Mouse (Mus musculus): ENCODE data around the gene 6430550D23Rik. TPM values are rescaled to one million over a fixed set of nuclear protein-coding genes. Genes with fewer than 3 reads are reported as not detected.

Gene 6430550D23Rik
- under 1 TPM; 0.10 to 0.61 TPM for total RNA-seq (2021)

DNA sequence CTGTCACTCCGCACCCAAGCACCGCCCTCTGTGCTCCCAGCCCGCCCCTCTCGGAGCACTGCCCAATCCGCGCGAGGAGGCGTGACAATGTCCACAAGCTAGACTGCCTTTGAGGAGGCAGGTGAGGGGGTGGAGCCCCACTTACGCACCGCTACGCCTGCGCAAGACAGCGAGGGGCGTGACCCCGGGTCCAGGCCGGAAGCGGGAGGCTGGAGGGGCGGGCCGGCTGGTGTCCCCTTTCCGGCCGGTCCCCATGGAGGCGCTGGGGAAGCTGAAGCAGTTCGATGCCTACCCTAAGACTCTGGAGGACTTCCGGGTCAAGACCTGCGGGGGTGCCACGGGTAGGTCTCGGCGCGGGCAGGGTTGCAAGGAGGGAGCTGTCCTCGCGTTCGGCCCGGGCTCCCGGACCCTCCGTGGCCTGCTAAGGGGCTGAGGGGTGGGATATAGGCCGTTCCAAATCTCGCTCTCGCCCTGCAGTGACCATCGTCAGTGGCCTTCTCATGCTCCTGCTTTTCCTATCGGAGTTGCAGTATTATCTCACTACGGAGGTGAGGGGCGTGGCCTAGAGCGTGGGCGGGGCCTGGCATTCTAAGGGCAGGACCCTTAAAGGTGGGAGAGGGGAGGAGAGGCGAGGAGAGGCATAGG lies at the start of gene 6430550D23Rik, which contains the start of gene Ergic3:
TSS of gene 6430550D23Rik (minus strand) at position 90 of the 645 bp plus-strand sequence.
TSS of gene Ergic3 (plus strand) at position 158 of the 645 bp plus-strand sequence.
- intact Hi-C loops (cut with DNase I): loop anchor here (5.0 kb wide), 1 partner anchor 104 kb away; the partner anchor contains the start of genes Cpne1 and Rbm12
- peak; percentile 96 for DNase-seq (ENCODE audit: low spot score)

DNA sequence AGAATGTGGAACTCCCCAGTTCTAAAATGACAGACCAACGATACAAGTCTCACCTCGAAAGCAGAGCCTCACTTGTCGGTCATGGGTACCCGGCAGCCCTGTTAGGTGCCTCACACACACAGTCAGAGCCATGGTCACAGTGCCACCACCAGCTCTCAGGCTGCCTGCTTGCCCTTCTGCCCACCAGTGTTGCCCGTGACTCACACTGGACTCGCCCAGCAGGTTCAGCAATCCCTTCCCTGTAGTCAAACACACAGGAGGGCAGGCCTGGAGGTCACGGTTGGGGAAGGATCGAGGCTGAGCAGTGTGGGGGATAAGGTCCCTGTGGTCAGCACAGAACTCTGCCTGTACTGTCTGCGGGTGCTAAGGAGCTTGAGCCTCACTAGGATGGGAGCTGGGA lies 45.0 kb upstream of the 6430550D23Rik start, which contains the start of gene Fer1l4:
TSS of gene Fer1l4 (minus strand) at position 132 of the 400 bp plus-strand sequence.
- intact Hi-C loops (cut with DNase I): no loop called here
- no peak for DNase-seq (ENCODE audit: low spot score)

DNA sequence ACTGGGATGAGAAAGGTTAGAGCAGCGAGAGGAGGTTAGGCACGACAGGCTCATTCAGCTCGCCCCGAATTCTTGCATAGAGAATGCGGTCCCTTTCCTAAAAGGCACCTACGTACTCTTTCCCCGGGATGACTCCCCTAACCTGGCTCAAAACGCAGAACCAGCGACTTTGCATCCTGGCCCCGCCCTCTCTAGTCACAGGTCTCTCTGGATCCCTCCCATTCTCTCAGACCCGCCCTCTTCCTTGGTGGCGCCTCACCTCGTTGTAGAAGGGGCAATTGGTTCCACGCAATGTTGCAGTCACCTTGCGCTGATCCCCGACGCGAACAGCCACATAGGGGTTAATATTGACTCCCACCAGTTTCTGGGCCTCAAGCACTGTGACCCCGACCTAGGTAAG lies 40.2 kb upstream of the 6430550D23Rik start:
- intact Hi-C loops (cut with DNase I): no loop called here

DNA sequence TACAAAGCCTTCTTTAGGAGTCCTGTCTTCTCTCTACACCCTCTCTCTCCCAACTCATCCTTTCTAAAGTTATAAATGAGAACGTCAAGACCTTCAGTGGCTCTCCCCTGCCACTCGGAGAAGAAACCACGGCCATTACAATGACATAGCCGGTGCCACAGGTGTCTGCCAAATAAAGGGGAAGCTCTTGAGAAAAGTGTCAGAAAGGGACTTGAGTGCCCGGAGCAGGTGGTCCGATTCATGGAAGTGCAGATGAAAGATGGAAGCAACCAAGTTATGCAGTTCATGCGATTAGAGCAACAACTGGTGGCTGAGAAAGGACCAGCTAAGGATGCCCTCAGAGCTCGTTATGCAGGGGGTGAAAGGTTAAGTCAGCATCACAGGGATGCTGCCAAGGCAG lies 35.1 kb upstream of the 6430550D23Rik start:
- DNase-seq (ENCODE audit: low spot score): no peak
- intact Hi-C loops (cut with DNase I): no loop called here

More for the DNA sequence above, 40.2 kb upstream of the 6430550D23Rik start:
- no peak for DNase-seq (ENCODE audit: low spot score)

DNA sequence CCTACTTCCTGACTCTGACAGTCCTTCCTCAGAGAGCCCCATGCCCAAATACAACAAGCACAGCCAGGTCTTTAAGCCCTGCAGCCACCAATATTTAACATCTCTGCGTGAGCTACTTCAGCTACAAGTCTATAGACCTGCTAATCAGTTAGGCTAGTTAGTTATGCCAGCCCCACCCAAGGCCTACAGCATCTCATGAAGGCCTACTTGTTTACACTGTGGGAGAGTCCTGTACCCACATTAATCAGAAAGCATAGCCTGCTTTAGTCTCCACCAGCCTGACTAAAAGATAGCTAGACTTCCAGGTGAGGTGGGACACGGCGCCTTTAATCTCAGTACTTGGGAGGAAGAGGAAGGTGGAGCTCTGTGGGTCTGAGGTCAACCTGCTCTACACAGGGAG lies 31.6 kb upstream of the 6430550D23Rik start:
- DNase-seq (ENCODE audit: low spot score): no peak
- intact Hi-C loops (cut with DNase I): no loop called here

DNA sequence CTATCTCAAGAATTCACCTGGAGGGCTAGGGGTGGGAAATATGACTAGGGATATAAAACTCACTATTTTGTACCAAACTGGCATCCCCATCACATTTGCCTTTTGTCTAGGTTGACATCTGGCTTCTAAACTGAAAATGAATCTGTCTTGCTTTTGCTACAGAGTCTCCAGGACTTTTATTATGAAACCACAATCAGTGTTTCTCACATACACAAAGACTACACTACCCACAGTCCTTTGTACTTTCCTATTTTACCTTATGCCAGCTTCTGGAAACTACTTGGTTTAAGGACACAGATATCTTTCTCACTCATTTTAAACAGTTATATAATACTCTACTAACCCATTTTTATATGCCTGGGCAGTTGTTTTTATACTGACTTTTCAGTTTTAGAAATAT lies 17.7 kb upstream of the 6430550D23Rik start:
- intact Hi-C loops (cut with DNase I): no loop called here
- DNase-seq (ENCODE audit: low spot score): no peak

DNA sequence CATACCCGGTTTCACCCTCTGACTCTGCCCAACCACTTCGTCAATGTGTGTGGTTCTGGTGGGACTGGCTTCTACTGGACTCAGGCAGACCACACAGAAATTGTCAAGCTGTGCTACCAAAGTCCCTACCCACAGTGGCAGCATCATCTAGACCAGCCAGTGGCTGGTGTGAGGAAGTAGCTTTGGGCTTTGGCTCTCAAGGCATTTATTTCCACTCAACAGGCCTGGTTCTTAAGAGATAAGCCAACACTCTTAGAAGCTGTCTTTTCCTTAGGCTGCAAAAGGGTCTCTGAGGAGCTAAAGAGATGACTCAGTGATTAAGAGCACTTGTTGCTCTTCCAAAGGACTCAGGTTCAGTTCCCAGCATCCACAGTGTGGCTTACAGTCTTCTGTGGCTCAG lies 14.0 kb upstream of the 6430550D23Rik start:
- intact Hi-C loops (cut with DNase I): no loop called here
- DNase-seq (ENCODE audit: low spot score): no peak

DNA sequence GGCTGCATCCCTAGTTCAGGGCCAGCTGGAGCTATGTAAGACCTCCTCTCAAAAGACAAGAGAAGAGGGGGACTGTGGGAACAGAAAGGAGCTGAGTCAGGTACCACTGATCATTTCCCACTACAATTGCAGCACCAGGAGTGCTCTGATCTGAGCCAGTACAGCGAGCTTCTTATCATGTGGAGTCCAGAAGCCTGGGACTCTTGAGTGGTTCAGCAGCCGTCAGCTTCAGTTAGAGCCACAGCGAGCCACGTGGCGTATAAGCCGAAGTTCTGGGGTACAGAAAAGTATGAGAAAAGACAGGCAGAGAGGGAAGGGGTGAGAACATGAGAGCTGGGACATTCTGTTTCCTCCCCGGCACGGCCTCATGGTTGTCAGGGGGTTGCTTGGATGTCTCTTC lies 13.4 kb upstream of the 6430550D23Rik start:
- intact Hi-C loops (cut with DNase I): no loop called here
- DNase-seq (ENCODE audit: low spot score): no peak

DNA sequence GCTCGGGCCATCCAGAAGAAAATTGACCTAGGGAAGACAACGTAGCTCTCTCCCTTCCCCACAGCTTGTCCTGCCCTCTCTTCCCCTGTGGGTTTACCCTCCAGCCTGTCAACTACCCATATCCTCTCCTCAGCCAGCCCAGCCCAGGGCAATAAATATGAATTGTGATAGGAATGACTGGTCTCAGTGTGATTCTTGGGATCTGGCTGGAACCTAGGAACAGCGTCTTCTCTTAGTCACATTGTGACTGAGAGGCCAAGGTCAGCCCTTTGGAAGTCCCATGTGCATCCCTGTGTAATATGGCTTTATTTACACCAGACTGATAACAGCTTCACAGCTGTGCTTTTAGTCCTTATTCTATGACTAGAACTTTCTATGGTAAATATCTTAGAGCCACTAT lies 10.3 kb upstream of the 6430550D23Rik start:
- DNase-seq (ENCODE audit: low spot score): no peak
- intact Hi-C loops (cut with DNase I): no loop called here

DNA sequence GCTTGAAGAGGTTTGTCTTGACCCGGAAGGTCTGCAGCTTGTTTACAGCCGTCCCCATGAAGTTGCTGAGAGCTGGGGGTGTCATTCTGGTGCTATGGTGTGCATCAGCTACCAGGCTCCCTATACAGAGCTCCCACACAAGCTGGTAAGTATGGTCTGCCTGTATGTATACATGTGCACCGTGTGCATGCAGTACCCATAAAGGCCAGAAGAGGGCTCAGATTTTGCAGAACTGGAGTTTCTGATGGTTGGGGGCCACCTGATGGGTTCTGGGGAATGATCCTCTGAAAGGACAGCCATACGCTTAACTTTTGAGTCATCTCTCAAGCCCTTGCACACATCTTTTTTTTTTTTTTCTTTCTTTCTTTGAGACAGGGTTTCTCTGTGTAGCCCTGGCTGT lies 2.4 kb downstream of the 6430550D23Rik start:
- DNase-seq (ENCODE audit: low spot score): no peak
- intact Hi-C loops (cut with DNase I): loop anchor here (5.0 kb wide), 1 partner anchor 107 kb away; the partner anchor contains the start of genes Cpne1 and Rbm12

DNA sequence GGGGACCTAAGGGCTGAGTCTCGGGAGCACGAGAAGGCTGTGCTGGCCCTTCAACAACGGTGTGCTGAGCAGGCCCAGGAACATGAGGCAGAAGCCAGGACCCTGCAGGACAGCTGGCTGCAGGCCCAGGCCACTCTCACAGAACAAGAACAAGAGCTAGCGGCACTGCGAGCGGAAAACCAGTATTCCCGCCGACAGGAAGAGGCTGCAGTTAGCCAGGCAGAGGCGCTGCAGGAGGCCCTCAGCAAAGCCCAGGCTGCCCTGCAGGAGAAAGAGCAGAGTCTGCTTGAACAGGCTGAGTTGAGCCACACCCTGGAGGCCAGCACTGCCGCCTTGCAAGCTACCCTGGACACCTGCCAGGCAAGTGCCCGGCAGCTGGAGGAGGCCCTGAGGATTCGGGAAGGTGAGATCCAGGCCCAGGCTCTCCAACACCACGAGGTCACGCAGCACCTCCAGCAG lies 15.9 kb downstream of the 6430550D23Rik start:
- DNase-seq (ENCODE audit: low spot score): peak; percentile 23
- intact Hi-C loops (cut with DNase I): no loop called here

DNA sequence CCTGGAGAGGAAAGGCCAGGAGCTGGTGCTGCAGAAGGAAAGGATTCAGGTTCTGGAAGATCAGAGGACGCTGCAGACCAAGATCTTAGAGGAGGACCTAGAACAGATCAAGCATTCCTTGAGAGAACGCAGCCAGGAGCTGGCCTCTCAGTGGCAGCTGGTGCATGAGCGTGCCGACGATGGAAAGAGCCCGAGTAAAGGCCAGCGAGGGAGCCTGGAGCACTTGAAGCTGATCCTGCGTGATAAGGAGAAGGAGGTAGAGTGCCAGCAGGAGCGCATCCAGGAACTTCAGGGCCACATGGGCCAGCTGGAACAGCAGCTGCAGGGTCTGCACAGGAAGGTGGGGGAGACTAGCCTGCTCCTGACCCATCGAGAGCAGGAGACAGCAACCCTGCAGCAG lies 16.6 kb downstream of the 6430550D23Rik start:
- intact Hi-C loops (cut with DNase I): no loop called here
- DNase-seq (ENCODE audit: low spot score): no peak

DNA sequence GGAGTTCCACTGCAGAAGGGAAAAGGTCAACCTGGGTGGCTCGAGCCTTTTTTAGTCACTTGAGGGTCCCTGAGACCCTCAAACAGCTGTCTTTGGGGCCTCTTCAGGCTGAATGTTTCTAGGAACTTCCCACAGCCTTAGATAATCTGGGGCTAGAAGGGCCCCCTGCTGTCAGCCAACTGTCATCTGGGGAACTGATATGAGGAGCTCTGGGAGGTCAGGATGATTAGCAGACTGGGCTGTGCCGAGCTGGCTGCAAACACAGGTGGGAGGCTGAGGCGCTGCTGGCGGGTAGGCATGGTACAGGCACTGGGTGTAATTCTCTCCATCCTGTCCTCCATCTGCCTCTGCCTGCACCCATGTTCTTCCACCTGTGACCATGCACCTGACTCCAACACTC lies 18.7 kb downstream of the 6430550D23Rik start:
- intact Hi-C loops (cut with DNase I): no loop called here
- DNase-seq (ENCODE audit: low spot score): no peak

DNA sequence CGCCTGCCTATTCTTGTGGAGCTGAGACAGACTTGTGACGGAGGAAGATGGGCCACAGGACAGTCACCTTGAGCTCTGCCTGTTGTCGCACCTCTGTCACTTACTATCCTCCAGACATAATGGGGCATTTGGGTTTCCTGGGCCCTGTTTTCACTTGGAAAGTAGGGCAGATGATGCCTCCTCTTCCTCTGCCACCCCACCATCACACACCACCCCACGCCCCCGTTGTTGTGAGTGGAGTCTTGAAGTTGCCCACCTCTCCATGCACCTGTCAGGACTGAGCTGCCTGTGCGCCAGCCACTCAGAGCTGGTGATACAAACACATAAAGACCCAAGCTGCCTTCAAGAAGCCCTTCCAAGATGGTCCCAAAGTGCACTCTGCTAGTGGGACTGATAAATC lies 20.6 kb downstream of the 6430550D23Rik start:
- intact Hi-C loops (cut with DNase I): no loop called here
- DNase-seq (ENCODE audit: low spot score): no peak

DNA sequence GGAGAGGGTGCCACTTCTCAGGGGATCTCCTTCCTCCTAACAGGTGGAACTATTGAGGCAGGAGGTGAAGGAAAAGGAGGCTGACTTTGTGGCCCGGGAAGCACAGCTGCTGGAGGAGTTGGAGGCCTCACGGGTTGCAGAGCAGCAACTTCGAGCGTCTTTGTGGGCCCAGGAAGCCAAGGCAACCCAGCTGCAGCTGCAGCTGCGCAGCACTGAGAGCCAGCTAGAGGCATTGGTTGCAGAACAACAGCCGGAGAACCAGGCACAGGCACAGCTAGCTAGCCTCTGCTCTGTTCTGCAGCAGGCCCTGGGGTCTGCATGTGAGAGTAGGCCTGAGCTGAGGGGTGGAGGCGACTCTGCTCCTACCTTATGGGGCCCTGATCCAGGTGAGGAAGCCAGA lies 22.0 kb downstream of the 6430550D23Rik start:
- intact Hi-C loops (cut with DNase I): no loop called here
- no peak for DNase-seq (ENCODE audit: low spot score)

DNA sequence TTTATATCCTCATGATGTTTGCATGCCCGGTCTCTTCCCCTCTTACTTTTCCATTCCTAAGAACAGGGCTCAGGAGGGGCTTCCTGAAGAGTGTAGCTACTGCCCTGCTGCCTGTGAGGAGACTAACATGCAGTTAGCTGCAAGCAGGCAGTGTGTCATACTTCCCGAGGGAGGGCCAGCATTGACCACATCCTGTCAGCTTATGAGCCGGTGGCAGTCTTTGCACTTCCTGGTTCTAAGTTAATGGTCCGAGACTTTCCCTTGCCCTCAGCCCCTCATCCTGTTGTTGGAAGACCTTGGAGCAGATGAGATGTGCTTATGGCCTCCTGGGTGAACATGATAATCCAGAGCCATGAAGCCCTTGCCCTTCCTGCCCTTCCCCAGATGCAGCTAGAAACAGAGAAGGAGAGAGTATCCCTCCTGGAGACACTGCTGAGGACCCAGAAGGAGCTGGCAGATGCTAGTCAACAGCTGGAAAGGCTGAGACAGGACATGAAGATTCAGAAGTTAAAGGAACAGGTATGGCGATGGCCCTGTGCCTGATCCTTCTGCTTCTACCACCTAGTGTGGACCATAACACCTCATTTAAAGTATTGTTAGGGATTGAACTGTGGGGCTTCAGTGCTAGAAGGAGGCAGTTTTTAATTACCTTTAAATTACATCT lies 28.3 kb downstream of the 6430550D23Rik start:
- intact Hi-C loops (cut with DNase I): no loop called here

DNA sequence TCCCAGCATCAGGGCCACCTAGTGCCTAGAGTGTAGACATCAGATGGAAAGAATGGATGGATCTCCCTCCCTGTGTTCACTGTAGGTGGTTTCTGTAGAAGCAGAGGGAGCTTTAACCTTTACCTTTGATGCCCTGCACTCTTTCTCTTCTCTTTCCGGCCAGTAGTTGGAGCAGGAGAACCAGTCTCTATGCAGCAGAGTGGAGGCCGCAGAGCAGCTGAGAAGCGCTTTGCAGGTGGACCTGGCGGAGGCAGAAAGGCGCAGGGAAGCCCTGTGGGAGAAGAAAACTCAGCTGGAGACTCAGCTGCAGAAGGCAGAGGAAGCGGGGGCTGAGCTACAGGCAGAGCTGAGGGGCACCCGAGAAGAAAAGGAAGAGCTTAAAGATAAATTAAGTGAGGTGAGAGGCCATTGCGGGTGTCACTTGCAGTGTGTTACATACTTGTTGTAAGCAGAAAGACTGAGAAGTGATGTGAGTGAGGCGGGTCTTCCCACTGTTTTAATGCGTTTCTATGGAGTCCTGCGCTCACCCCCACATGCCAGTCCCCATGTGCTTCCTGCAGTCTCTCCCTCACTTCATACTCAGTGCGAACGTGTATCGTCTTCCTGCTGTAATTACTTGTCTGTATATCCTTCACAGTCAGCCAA lies 33.6 kb downstream of the 6430550D23Rik start:
- no peak for DNase-seq (ENCODE audit: low spot score)
- intact Hi-C loops (cut with DNase I): no loop called here

More for the DNA sequence above, 28.3 kb downstream of the 6430550D23Rik start:
- DNase-seq (ENCODE audit: low spot score): peak; percentile 23

DNA sequence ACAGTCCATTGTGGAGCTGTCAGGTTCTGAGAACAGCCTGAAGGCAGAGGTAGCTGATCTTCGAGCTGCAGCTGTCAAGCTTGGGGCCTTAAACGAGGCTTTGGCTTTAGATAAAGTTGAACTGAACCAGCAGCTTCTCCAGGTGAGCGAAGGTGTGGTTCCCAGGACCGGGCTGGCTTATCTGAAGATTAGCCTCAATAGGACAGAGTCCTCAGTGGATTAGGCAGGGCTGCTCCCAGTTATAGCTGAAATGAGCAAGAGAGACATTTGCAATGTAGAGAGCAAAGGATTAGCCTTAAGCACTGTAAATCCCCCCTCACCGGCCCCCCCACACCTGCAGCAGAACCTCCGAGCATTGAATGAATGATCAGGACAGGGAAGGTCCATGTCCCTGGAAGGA lies 34.4 kb downstream of the 6430550D23Rik start:
- intact Hi-C loops (cut with DNase I): no loop called here
- DNase-seq (ENCODE audit: low spot score): no peak

DNA sequence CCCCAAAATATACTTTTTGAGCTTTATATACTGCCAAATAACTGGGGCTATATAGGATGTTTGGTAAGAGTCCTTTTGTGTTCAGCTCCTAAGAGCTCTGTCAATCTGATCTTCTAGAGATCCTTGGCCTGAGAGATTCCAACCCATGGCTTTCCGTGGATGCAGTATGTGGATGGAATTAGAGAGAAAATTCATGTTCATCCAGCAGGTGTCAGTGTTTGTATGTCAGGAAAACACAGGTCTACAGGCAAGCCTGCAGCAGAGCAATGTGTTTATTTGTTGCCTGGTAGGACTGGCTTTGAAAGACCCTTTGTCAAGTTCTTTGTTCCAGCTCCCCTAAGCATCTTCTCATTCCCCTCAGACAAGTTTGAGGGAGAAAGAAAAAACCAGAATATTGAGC lies 44.8 kb downstream of the 6430550D23Rik start:
- no peak for DNase-seq (ENCODE audit: low spot score)
- intact Hi-C loops (cut with DNase I): loop anchor here (5.0 kb wide), 2 partner anchors 179 to 314 kb away; partner anchors contain the start of genes Nfs1 and Romo1

DNA sequence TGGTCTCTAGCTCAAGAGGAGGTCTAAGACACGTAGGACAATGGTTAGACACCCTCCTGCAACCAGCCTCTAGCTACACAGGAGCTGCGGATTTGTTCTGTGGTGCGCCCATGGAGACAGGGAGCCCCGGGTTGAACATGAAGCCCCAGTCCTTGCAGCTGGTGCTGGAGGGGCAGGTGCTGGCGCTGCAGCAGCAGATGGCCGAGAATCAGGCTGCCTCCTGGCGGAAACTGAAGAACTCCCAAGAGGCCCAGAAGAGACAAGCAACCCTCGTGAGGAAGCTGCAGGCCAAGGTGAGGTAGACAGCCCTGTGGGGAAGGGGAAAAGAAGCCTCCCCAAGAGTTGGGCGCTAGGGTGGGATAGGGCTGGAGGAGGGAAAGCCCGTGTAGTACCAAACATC lies 45.9 kb downstream of the 6430550D23Rik start:
- intact Hi-C loops (cut with DNase I): loop anchor here (5.0 kb wide), 2 partner anchors 180 to 315 kb away; partner anchors contain the start of genes Nfs1 and Romo1
- no peak for DNase-seq (ENCODE audit: low spot score)
